Mouse (Mus musculus): ENCODE results near the gene Ptpn20. TPM values are rescaled to one million over a fixed set of nuclear protein-coding genes. Genes with fewer than 3 reads are reported as not detected.

Gene Ptpn20
- total RNA-seq, 2 experiments from 2014 or later: 0.43 to 0.50 TPM

GRCm38 (mm10) chr14:33666301-33666700 is 77.3 kb downstream of the Ptpn20 start:
- DNase-seq (ENCODE audit: low spot score in 2 of 2): no peak
- intact Hi-C loops (cut with DNase I): no loop called here

DNA sequence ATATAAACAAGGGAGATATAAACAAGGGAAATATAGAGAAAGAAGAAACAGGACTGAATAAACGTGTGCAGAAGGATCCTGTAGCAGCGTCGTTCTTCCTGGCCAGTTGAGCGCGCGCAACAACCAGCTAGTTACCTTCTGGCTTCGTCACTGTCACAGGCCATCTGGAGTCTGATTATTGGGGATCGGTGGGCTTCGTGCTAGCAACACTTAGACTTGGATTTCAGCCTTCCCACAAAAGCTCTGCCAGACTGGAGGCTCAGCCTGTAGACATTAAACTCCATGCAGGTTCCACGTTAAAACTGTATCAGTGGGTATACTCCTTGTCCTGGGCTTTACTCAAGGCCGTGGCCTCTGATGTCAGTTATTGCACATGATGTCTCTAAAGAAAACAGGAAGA is 80.9 kb downstream of the Ptpn20 start:
- DNase-seq (ENCODE audit: low spot score in 2 of 2): no peak
- intact Hi-C loops (cut with DNase I): loop anchor here (10.0 kb wide), 1 partner anchor 405 kb away; no protein-coding TSS in a partner anchor

DNA sequence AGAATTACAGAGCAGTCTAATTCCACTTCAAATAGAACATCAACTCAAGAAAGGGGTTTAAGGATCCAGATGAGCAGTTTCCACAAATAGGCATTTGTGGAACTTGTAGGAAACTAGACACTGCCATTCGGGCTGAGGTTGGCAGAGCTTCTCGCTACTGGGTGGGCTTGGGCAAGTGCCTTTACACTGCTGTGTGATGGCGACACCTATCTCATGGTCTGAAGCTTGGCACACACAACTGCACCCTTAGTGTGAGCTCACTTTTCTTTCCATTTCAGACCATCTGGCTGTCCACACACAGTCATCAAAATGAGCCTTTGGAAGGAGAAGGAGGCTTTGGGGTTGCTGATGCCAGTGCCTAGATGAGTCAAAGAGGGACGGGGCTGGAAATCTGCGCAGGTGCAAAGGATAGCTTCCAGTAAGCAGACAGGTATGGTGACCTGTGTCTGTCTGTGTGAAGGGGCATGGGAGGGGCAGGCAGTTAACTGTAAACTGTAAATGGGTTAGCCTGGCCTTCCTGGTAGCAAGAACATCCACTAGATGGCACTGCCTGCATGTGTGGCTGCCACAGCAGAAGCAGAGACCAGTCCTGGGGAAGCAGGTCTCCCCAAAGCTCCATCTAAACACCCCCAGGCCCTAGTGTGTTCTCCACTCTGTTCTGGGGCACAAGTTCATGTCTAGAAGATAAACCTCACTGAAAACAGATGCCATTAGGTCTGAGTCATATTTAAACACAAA is 84.5 kb downstream of the Ptpn20 start:
- peak; percentile 56 to 65 for DNase-seq (ENCODE audit: low spot score in 2 of 2)
- intact Hi-C loops (cut with DNase I): loop anchor here (2.0 to 10.0 kb wide), 2 partner anchors 259 to 401 kb away; no protein-coding TSS in a partner anchor

DNA sequence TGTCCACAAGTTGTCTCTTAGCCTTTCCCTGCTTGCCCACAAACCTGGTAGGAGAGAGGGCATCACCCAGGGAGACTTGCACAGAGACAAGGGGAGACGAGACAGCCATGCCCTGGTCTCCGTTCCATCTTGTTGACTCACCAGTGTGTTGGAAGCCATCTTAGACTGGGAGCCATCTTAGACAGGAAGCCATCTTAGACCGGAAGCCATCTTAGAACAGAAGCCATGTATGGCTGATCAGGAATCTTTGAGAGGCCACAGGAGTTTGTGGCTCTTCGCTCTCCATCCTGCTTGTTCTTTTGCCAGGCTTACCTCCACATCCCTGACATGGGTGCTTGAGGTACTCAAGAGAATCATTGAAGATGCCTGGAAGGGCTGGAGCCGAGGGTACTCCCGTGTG is 89.0 kb downstream of the Ptpn20 start:
- no peak for DNase-seq (ENCODE audit: low spot score in 2 of 2)
- intact Hi-C loops (cut with DNase I): loop anchor here (10.0 kb wide), 1 partner anchor 397 kb away; no protein-coding TSS in a partner anchor

- DNase-seq (ENCODE audit: low spot score in 2 of 2): no peak
- intact Hi-C loops (cut with DNase I): loop anchor here (10.0 kb wide), 1 partner anchor 396 kb away; no protein-coding TSS in a partner anchor
These were observed 89.7 kb downstream of the Ptpn20 start for GRCm38 (mm10) chr14:33678740-33679139.

- no peak for DNase-seq (ENCODE audit: low spot score in 2 of 2)
- intact Hi-C loops (cut with DNase I): no loop called here
These were observed 91.6 kb downstream of the Ptpn20 start for GRCm38 (mm10) chr14:33680621-33681020.

DNA sequence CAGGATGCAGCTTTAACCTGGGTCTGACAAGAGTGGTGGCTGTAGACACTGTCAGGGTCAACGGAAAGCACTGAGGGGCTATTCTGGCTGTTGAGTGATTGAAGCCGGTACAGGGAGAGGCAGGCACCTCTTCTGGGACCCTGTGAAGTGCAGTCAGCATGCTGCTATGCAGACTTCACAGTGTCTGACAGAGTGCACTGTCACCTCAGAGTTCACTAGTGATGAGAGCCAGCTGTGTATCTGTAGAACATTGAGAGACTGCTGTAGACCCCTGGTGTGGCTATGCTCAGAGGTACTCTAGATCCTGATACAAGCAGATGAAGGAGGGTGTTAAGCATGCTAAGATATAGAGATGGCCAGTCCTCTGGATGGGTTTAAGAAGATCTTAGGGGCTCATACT is 93.8 kb downstream of the Ptpn20 start:
- DNase-seq (ENCODE audit: low spot score in 2 of 2): no peak
- intact Hi-C loops (cut with DNase I): no loop called here

DNA sequence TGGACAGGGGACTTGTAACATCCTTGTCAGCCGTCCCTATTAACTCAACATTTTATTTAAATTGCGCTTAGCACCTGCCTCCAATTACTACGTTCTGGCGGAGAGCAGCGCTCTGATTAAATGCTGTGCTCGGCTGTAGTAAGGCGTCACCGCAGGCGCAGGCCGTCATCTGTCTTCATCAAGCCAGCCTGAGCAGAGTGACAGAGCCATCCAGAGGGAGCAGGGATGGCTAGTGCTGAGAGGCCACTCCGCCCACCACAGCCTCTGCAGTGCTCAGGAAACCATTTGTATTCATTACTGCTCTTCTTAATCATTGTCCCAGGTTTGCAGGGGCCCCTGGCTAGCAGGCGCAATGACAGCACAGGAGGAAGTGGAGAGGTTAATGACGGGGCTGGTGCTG is 94.7 kb downstream of the Ptpn20 start:
- peak in 1 of 2 experiments; percentile 19 for DNase-seq (ENCODE audit: low spot score in 2 of 2)
- intact Hi-C loops (cut with DNase I): no loop called here

- no peak for DNase-seq (ENCODE audit: low spot score in 2 of 2)
- intact Hi-C loops (cut with DNase I): no loop called here
These were observed 98.5 kb downstream of the Ptpn20 start for GRCm38 (mm10) chr14:33687444-33688028.

GRCm38 (mm10) chr14:33689044-33689443 is 100.0 kb downstream of the Ptpn20 start:
- intact Hi-C loops (cut with DNase I): no loop called here
- peak; percentile 24 to 60 for DNase-seq (ENCODE audit: low spot score in 2 of 2)

Other genes starting within 250 kb of the Ptpn20 start
- 100 to 1,000 TPM; 107 to 114 TPM for gene Mapk8, start 142.0 kb upstream of the Ptpn20 start, total RNA-seq (2021)
- under 1 TPM; 0.18 to 0.71 TPM for gene Frmpd2, start 117.5 kb upstream of the Ptpn20 start, total RNA-seq (2021)